Mouse (Mus musculus): ENCODE data around the gene Mospd3. TPM values are rescaled to one million over a fixed set of nuclear protein-coding genes. Genes with fewer than 3 reads are reported as not detected.

Mospd3 gene
- polyA plus RNA-seq, 1 experiment from 2014 or later = 28.7 TPM

DNA sequence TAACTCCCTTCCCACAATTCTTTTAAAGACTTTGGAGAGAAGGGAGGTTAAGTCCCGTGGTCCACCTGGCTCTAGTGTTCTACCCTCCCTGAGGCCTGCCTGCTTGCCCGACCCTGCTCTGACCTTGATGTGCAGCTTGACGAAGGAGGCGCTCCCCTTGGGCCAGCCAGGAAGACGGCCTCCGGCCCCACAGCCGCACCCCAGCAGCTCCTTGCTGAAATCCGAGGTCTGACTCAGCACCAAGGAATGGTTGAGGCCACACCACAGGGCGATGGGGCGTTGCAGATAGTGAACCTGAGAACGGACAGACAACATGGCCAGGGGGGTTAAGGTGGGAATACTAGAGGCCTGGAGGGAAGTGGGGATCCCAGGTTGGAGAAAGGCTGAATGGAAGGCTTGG lies 12.7 kb upstream of the Mospd3 start, which contains the start of gene Pcolce:
Pcolce (minus strand) TSS at position 235 of the 400 bp plus-strand sequence.
- Histone ChIP-seq H3K27me3 (no peaks in the 10 kb centered on the region), H3K4me1 (peaks cover 53% of the 10 kb centered on the region), H3K4me2 (replicated peaks) (no peak within 1 kb of the TSS), H3K36me3 (no peaks in the 10 kb centered on the region), H3K4me3 (no peak within 1 kb of the TSS), H3K9me3 (no peaks in the 10 kb centered on the region), H3K27ac (peak within 1 kb of the TSS; percentile 99), H3K9ac (peak within 1 kb of the TSS; percentile 26; the same call in 1 of the 2 replicates)
- WGBS = 47% methylated on average over 11 of the region's 11 CpGs
- ATAC-seq (ENCODE audit: low FRiP score, low read depth) = no peak

GRCm38 (mm10) chr5:137613076-137613475 lies 12.2 kb upstream of the Mospd3 start:
- Histone ChIP-seq H3K4me1 (peaks cover 58% of the 10 kb centered on the region), H3K36me3 (no peaks in the 10 kb centered on the region), H3K4me3 (no peak overlapping the region), H3K4me2 (replicated peaks) (no peak overlapping the region), H3K27ac (peak overlapping the region; percentile 99), H3K27me3 (no peaks in the 10 kb centered on the region), H3K9me3 (no peaks in the 10 kb centered on the region), H3K9ac (peak overlapping the region; percentile 26; the same call in 1 of the 2 replicates)
- no peak for ATAC-seq (ENCODE audit: low FRiP score, low read depth)
- WGBS = 71% methylated on average over 5 of the region's 5 CpGs

DNA sequence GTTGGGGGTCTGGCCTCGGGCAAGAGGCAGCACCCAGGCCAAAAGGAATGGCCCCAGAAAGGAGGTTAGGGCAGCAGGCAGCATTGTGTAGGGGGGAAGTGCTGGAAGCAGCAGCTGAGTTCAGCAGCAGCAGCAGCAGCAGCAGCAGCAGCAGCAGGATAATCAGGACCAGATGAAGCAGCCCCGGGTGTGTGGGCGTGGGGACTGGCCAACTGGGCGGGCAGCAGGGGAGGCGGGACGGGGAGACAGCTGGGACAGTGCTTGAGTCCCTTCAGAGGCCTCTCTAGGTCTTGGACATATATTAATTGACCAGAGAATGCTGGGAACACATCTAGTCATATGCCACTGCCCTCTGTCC lies 10.4 kb upstream of the Mospd3 start:
- WGBS = 2% methylated on average over 6 of the region's 6 CpGs
- H3K4me3 ChIP-seq = peak overlapping the region; percentile 48
- peaks cover 17% of the 10 kb centered on the region for H3K36me3 ChIP-seq
- peak overlapping the region; percentile 99 for H3K27ac ChIP-seq
- H3K9me3 ChIP-seq = no peaks in the 10 kb centered on the region
- ATAC-seq (ENCODE audit: low FRiP score, low read depth) = peak; percentile 62
- peaks cover 63% of the 10 kb centered on the region for H3K4me1 ChIP-seq
- peak overlapping the region; percentile 76 for H3K4me2 ChIP-seq (replicated peaks)
- H3K9ac ChIP-seq = peak overlapping the region; percentile 67
- no peaks in the 10 kb centered on the region for H3K27me3 ChIP-seq

DNA sequence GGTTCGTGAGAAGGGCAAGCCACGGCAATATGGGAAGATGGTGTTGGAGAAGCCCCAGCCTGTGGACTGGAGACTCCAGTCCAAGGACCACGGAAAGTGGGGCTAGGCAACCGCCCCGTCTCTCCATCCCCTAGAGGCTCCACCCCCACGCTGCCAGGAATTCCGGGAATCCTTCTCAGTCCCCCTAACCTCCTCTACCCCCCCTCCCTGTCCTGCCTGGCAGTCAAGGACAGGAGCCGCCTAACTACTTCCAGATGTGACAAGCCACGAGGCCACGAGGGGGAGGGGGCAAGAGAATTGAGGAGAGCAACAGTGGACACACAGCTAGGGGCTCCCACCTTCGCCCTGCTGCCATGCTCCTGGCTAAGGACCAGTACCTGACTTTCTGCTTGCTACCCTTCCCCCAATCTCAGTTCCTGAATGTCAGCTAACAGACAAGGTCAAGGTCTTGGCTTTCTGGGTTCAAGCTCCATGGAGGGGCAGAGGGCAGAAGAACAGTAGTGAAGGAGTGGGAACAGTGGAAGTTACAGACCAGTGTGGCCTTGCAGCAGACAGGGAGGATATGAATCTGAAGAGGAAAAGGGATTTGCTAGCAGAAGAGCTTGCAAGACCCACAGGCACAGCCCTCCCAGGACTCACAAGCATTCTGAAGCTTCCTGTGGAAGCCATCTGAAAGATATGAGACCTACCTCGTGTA lies 9.8 kb upstream of the Mospd3 start:
- Histone ChIP-seq H3K9me3 (no peaks in the 10 kb centered on the region), H3K4me1 (peaks cover 63% of the 10 kb centered on the region)

DNA sequence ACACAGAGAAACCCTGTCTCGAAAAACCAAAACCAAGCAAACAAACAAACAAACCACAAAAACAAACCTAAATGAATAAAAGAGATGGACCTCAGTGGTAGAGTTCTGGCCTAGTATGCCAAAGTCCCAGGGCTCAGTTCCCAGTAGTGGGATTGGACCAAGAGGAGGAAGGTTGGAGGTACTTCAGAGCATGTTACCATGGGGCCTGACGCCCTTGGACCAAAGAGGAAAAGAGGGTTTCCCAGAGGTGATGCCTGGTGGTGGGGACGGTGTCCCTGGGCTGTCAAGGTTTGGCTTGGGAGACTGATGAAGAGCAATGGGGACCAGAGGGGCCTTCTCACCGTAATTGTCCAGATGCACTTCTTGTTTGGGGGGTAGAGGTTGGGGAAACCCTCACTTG lies 9.2 kb upstream of the Mospd3 start:
- Histone ChIP-seq H3K4me3 (peak overlapping the region; percentile 48), H3K36me3 (peaks cover 29% of the 10 kb centered on the region), H3K4me1 (peaks cover 63% of the 10 kb centered on the region), H3K27me3 (no peaks in the 10 kb centered on the region), H3K27ac (peak overlapping the region; percentile 99), H3K9ac (peak overlapping the region; percentile 67), H3K4me2 (replicated peaks) (peak overlapping the region; percentile 76), H3K9me3 (no peaks in the 10 kb centered on the region)
- 33% methylated on average over 4 of the region's 4 CpGs for WGBS
- ATAC-seq (ENCODE audit: low FRiP score, low read depth) = no peak

More for the DNA sequence above, 9.8 kb upstream of the Mospd3 start:
- Histone ChIP-seq H3K9ac (peak overlapping the region; percentile 67), H3K27ac (peak overlapping the region; percentile 99), H3K4me2 (replicated peaks) (peak overlapping the region; percentile 76), H3K27me3 (no peaks in the 10 kb centered on the region), H3K4me3 (peak overlapping the region; percentile 48), H3K36me3 (peaks cover 22% of the 10 kb centered on the region)
- 1% methylated on average over 12 of the region's 12 CpGs for WGBS
- peak; percentile 60 for ATAC-seq (ENCODE audit: low FRiP score, low read depth)

- peak overlapping the region; percentile 67 for H3K9ac ChIP-seq
- H3K4me1 ChIP-seq = peaks cover 63% of the 10 kb centered on the region
- ATAC-seq (ENCODE audit: low FRiP score, low read depth) = no peak
Measured at GRCm38 (mm10) chr5:137609292-137609691, 8.4 kb upstream of the Mospd3 start.

GRCm38 (mm10) chr5:137608654-137609190 lies 7.9 kb upstream of the Mospd3 start:
- H3K36me3 ChIP-seq = peaks cover 37% of the 10 kb centered on the region
- H3K4me1 ChIP-seq = peaks cover 61% of the 10 kb centered on the region
- no peak for ATAC-seq (ENCODE audit: low FRiP score, low read depth)
- 0 out of 2 replicates have a peak overlapping the region, but pooled peaks have one; percentile 28 for H3K27ac ChIP-seq
- no peaks in the 10 kb centered on the region for H3K27me3 ChIP-seq
- peak overlapping the region; percentile 48 for H3K4me3 ChIP-seq
- peak overlapping the region; percentile 67 for H3K9ac ChIP-seq
- H3K4me2 ChIP-seq (replicated peaks) = peak overlapping the region; percentile 76
- 13% methylated on average over 23 of the region's 23 CpGs for WGBS
- no peaks in the 10 kb centered on the region for H3K9me3 ChIP-seq

More at GRCm38 (mm10) chr5:137609292-137609691, 8.4 kb upstream of the Mospd3 start:
- H3K27me3 ChIP-seq = no peaks in the 10 kb centered on the region
- no peaks in the 10 kb centered on the region for H3K9me3 ChIP-seq
- peak overlapping the region; percentile 76 for H3K4me2 ChIP-seq (replicated peaks)
- H3K36me3 ChIP-seq = peaks cover 35% of the 10 kb centered on the region
- H3K27ac ChIP-seq = peak overlapping the region; percentile 99; the same call in 1 of the 2 replicates
- 39% methylated on average over 3 of the region's 3 CpGs for WGBS
- peak overlapping the region; percentile 48 for H3K4me3 ChIP-seq

GRCm38 (mm10) chr5:137607860-137608653 lies 7.2 kb upstream of the Mospd3 start:
- Histone ChIP-seq H3K9ac (peak overlapping the region; percentile 67), H3K36me3 (peaks cover 37% of the 10 kb centered on the region), H3K27ac (no peak overlapping the region), H3K4me3 (peak overlapping the region; percentile 48), H3K4me1 (peaks cover 59% of the 10 kb centered on the region), H3K27me3 (no peaks in the 10 kb centered on the region), H3K4me2 (replicated peaks) (peak overlapping the region; percentile 76), H3K9me3 (no peaks in the 10 kb centered on the region)
- 23% methylated on average over 26 of the region's 26 CpGs for WGBS
- ATAC-seq (ENCODE audit: low FRiP score, low read depth) = no peak

DNA sequence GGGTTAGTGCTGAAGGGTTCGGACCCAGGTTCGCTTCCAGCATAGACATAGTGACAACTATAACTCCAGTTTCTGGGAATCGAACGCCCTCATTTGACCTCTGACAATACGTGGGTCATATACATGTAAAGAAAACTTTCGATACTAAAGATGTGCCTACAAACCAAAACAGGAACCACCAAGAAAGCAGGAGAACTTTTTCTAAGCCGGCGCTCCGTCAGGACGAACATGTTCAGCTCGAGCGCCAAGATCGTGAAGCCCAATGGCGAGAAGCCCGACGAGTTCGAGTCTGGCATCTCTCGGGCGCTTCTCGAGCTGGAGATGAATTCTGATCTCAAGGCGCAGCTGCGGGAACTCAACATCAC lies 489 bp upstream of the Mospd3 start:
- under 1% methylated on average over 22 of the region's 22 CpGs for WGBS
- peak overlapping the region; percentile 76 for H3K4me3 ChIP-seq
- H3K4me2 ChIP-seq (replicated peaks) = peak overlapping the region; percentile 96
- H3K9ac ChIP-seq = peak overlapping the region; percentile 69
- no peaks in the 10 kb centered on the region for H3K9me3 ChIP-seq
- H3K27me3 ChIP-seq = no peaks in the 10 kb centered on the region
- H3K4me1 ChIP-seq = peaks cover 31% of the 10 kb centered on the region
- no peak for ATAC-seq (ENCODE audit: low FRiP score, low read depth)
- peak overlapping the region; percentile 63 for H3K27ac ChIP-seq
- peaks cover 38% of the 10 kb centered on the region for H3K36me3 ChIP-seq

- H3K36me3 ChIP-seq = peaks cover 27% of the 10 kb centered on the region
- ATAC-seq (ENCODE audit: low FRiP score, low read depth) = no peak; the same call in 1 of the 2 replicates
- WGBS = 3% methylated on average over 18 of the region's 19 CpGs
Measured at GRCm38 (mm10) chr5:137600281-137600618, 608 bp downstream of the Mospd3 start.

DNA sequence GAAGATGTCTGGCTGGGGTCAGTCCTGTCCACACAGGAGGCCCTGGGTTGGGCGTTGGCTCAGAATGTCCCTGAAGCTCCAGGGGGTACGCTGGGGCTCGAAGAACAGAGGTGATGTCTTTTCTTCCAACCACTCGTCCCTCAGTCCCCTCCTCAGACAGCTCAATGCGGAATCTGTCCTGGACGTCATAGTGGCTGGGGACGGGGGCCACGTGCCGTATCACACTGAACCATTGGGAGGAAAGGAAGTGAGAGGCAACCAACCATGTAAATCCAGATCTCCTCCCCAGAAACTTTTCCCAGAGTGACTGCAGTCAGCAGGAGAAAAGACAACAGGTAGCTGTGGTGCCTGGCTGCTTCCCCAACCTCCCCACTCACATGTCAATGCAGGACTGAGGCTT lies 1.3 kb downstream of the Mospd3 start:
- H3K4me3 ChIP-seq = peak overlapping the region; percentile 76
- H3K4me1 ChIP-seq = peaks cover 31% of the 10 kb centered on the region
- 71% methylated on average over 9 of the region's 9 CpGs for WGBS
- peak overlapping the region; percentile 96 for H3K4me2 ChIP-seq (replicated peaks)
- peak overlapping the region; percentile 87 for H3K9ac ChIP-seq
- no peak overlapping the region for H3K27ac ChIP-seq
- no peaks in the 10 kb centered on the region for H3K9me3 ChIP-seq
- no peaks in the 10 kb centered on the region for H3K27me3 ChIP-seq
- no peak for ATAC-seq (ENCODE audit: low FRiP score, low read depth)
- peaks cover 20% of the 10 kb centered on the region for H3K36me3 ChIP-seq

More at GRCm38 (mm10) chr5:137600281-137600618, 608 bp downstream of the Mospd3 start:
- peak overlapping the region; percentile 87 for H3K9ac ChIP-seq
- H3K4me3 ChIP-seq = peak overlapping the region; percentile 76
- H3K4me1 ChIP-seq = peaks cover 31% of the 10 kb centered on the region
- peak overlapping the region; percentile 77 for H3K27ac ChIP-seq
- H3K9me3 ChIP-seq = no peaks in the 10 kb centered on the region
- H3K4me2 ChIP-seq (replicated peaks) = peak overlapping the region; percentile 96
- H3K27me3 ChIP-seq = no peaks in the 10 kb centered on the region

All from limb, embryonic 13.5 days (tissue).